Mouse (Mus musculus) adrenal gland, adult 10 weeks (tissue): ENCODE results near the gene Abcg2. TPM values are rescaled to one million over a fixed set of nuclear protein-coding genes. Genes with fewer than 3 reads are reported as not detected.

ENCODE experiments used
- polyA plus RNA-seq: library from polyadenylated mRNA; stranded (reverse); fragments of 350-450 nt; fragmentation: Illumina TruSeq; extraction: RNeasy Lipid Tissue Mini Kit (QIAGEN cat#74804); gene quantifications from one replicate; pipeline ENCODE4 v1.2.3, GENCODE M21; 2014; ENCODE audit warnings: low read depth, low replicate concordance

Abcg2 gene
- polyA plus RNA-seq, result 70.8 TPM

DNA sequence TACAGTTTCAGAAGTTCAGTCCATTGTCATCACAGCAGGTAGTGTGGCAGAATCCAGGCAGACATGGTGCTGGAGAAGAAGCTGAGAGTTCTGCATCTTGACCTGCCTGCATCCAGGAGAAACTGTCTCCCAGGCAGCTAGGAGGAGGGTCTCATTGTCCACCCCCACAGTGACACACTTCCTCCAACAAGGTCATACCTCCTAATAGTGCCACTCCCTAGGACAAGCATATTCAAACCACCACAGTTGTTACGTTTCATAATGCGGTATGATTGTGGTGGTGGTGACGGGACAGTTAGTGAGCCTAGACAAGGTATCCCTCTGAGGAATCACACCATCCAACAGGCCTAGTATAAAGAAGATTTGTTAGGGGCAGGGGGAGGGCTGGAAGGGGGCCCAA, at the start of gene Abcg2:
Abcg2 (plus strand) TSS at position 301 of the 400 bp plus-strand sequence.

Other genes starting within 250 kb of the Abcg2 start
- not detected for gene Vmn1r30, start 141.1 kb upstream of the Abcg2 start, polyA plus RNA-seq
- gene Vmn1r31, start 109.2 kb upstream of the Abcg2 start, polyA plus RNA-seq, result not detected
- 19.7 TPM for gene Herc3, start 246.9 kb downstream of the Abcg2 start, polyA plus RNA-seq